Mouse (Mus musculus) right cerebral cortex, adult 18-20 months (tissue): ENCODE measurements around the gene Ap2a2.
"Not testable (repeated sequence)": the region's sequence is repeated elsewhere in the genome, so short reads cannot be mapped to it uniquely, and the experiment has no call there.

ENCODE experiments used
- DNase-seq: peaks from one replicate; pipeline ENCODE4 v3.0.0; 2022; ENCODE audit warnings: mixed read lengths

Gene Ap2a2

GRCm38 (mm10) chr7:141669097-141669496, 107.1 kb downstream of the Ap2a2 start:
- DNase-seq, result not testable (repeated sequence)

- DNase-seq, result no peak
Measured at GRCm38 (mm10) chr7:141670999-141671398, 109.0 kb downstream of the Ap2a2 start.

GRCm38 (mm10) chr7:141671626-141672291, 109.8 kb downstream of the Ap2a2 start:
- DNase-seq, result no peak

- DNase-seq, result no peak
Measured at GRCm38 (mm10) chr7:141678922-141679321, 116.9 kb downstream of the Ap2a2 start.
